Mouse (Mus musculus) R1 (cell line): ENCODE measurements at regions not wholly inside any gene's neighbourhood (a gene's known extent, or its start where the extent isn't known, plus 50 kb on each side); places are given as distances from the start of the nearest gene placed in this dataset.
A peak's percentile ranks its signal among the peaks of the same experiment; 100 is the strongest.

Source experiments
- DNase-seq: peaks from one replicate; pipeline ENCODE4 v3.0.0-alpha.2; 2018; ENCODE audit warnings: low read depth, low spot score

DNA sequence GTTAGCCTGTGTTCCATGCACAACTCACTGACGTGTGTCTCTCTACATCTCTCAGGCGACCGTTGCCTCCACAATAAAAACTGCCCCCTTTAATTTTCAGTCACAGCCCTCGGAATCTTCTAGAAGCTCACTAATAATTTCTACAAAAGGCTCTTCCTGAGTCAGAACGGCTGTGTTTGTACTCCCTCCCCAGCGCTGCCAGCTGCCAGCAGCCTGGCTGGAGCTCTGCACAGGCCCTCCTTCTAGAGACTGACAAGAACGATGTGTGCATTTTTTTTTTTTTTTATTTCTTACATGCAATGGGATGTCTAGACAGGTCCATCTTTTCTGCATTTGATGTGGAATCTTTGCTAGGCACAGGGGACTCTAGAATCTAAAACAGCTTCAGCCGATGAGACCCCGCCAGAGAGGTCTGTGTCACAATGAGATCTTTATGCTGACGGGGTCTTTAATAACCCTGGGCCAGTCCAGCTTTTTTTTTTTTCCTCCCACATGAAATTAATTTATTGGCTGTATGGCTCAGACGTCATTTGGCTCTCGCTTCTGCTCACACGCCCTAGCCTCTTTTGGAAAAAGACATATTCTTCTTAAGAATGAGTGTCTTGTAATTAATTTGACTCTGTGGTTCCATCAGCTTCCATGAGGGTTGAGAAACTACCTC lies 185.8 kb upstream of the Zfp507 start:
- DNase-seq, result no peak

DNA sequence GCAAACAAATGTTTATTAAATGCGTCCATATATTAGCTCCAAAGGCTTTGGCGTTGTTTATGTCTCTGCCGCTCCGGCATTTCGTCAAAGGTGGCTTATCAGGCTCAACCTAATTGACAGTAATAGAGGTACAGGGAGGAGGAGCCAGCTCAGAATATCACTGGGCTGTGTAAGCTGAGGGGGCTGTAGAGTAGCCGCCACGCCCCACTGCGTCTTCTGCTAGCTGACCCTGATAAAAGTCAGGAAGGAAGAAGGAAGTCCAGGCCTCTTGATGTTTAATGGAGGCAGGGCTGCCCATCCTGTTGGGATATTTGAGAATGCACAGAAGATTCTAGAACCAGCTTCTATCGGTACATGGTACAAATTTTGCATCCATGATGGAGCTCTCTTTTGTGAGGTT lies 175.2 kb upstream of the Zfp507 start:
- no peak for DNase-seq

DNA sequence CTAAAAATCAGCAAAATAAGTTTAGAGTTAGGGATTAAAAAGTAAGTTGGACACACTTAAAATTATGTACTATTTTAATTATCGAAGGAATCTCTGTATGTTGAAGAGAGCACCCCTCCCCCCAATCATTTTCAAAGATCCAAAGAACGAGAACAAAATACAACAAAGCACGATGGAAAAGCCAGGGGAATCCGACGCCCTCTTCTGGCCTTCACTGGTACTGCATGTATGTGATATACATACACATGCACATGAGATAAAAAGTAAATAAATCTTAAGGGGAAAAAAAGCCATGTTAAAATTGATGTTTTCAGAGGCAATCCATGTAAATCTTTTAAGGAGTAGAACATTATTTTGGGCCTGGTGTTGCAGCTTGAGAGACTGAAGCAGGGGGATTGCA lies 155.9 kb upstream of the Zfp507 start:
- DNase-seq, result peak; percentile 50

- no peak for DNase-seq
These were observed 155.2 kb upstream of the Zfp507 start for GRCm38 (mm10) chr7:35958052-35958451.

DNA sequence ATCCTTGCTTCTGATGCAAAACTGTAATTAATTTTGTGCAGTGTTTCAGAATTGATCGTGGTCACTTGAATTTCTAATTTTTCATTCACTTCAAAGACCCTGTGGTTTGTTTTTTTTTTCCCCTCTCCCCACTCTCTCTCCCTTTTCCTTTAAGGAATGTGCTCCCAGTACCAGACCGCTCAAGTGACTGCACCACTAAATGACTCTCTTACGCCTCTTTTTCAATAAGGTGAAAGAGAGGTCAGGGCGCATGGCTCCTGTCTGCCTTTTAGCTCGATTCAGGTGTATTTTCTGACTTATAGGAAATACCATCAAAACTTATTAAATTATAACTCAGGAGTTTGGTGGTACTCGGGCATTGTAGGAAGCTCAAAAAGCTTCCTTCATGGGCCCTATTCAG lies 146.0 kb upstream of the Zfp507 start:
- peak; percentile 12 for DNase-seq

GRCm38 (mm10) chr7:35948389-35948788 lies 145.6 kb upstream of the Zfp507 start:
- peak; percentile 6 for DNase-seq

DNA sequence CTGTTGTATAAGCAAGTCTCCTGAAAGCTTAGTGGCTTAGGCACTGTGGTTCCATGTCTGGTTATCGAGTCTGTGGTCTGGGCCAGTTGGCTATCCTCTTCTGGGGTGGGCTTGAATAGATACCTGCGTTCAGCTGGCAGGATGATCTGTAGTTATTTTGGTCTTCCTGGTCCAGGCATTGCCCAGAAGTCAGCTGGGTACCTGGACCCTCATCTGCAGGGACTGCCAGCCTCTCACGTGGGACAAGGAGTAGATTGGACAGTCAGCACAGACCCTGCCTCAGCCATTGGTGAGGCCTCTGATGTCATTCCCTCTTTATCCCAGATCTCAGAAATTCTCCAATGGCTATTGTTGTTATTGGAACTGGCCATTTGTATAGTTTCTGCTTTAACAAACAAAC lies 138.3 kb upstream of the Zfp507 start:
- DNase-seq, result no peak

DNA sequence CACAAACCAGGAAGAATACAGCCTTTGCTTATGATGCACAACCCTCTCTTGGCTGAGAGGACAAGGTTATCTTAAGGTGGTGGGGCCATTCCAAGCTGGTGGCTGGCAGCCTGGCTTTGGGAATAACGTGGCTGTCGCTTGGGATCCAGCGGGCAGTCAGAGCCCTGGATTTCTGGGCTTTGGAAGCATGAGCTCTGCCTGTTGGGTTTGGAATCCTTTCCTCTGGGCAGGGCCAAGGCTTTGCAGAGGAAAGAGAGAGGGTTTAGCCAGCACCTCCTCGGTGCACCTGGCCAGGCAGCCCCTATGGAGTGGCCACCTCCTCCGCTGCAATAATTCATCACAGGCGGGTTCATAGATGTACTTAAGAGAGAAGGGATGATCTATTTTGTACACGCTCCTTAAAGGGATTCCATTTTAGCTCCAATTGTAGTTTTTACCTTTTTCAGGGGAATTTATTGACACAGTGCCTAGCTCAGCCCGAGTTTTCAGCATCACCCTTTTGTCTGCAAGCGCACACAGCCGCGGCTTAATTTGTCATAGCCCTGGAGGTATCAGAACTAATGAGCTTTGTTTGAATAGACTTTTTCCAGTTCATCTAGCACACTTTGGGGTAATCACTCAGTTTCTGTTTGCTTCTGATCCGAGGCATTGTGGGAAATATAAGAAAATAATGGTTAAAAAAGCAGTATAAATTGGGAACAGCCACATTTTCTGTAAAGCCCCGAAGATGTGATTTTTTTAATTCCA lies 135.5 kb upstream of the Zfp507 start:
- DNase-seq, result no peak

DNA sequence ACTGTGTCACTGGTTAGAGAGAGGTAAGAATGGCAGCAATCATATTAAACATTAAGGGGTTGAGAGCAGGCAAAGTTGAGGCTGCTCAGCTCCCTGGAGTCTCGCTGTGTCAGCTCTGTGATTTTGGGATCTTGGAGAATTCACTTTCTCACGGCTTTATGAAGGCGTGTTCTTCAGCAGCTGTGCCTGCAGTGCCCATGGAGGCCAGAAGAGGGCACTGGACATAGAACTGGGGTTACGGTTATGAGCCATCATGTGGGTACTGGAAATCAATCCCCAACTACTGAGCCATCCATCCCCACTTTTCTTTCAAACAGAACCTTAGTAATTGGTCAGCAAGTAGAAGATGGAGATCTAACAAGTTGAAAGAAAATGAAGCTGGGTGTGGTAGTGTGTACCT lies 123.9 kb upstream of the Zfp507 start:
- DNase-seq, result peak; percentile 65

GRCm38 (mm10) chr7:35922582-35922981 lies 119.8 kb upstream of the Zfp507 start:
- DNase-seq, result no peak

DNA sequence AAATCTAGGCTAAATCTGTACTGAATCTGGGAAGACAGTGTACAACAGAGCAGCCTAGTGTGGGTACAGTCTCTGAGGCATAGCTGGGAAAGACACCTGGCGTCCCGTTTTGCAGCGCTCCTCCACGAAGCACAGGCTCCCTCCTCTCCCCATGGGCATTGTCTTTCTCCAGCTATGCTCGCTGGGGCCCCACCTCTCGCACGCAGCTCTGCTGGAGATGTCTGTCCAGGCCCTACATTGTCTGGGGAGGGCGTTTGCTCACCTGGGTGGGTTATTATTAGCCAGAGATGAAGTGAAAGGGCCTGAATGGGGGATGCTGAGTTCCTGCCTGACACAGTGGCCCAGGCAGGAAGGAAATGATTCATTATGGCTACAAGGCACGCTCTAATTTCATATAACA lies 118.1 kb upstream of the Zfp507 start:
- no peak for DNase-seq

GRCm38 (mm10) chr7:35920194-35920609 lies 117.4 kb upstream of the Zfp507 start:
- DNase-seq, result no peak

GRCm38 (mm10) chr7:35910109-35910706 lies 107.4 kb upstream of the Zfp507 start:
- no peak for DNase-seq

DNA sequence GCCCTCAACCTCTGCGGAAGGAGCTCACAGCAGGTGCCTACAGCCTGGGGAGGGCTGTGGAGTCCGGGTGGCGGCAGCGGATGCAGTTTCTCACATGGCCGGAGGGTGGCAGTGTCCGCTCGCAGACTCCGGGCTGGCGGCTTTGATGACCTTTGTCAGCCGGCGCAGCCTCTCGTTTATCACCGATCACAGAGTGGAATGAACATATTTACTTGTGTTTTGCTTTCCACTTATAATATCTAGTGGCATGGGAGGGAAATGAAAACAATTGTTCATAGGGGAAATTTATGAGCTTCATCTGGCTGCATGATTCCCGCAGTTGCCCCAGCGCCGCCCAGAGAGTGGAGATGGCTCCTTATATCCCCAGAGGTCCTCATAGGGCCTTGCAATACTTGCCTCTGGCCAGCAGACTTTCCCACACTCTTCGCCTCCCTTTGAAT lies 99.2 kb upstream of the Zfp507 start:
- peak; percentile 60 for DNase-seq

DNA sequence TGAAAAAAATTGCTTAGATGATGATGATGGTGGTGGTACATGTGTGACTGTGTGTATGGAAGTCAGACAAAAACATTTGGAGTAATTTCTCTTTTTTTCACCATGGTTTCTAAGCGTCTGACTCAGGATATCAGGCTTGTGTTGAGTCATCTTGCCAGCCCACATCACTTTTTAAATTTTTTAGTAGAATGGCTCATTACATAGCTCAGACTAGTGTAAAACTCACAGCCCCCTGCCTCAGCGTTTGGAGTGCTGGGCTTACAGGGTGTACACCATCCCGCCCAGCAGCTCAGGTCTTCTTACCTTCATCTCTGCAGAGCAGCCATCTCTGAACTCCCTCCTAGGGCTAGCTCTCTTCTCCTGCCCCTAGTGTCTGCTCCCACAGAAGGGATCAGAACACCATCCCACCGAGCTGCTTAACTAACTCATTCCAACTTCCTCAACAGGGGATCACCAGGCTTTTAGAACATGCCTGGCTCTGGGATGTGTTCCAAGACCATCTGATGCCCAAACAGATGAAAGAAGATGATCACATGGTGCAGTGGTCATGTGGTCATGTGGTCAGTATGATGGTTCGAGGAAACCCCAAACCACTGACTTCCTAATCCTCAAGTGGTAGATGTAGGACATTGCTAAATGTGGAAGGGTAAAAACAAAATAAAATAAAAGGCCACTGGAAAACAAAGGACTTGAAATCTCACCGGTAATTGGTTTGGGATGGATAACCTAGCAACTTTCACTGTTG lies 96.1 kb upstream of the Zfp507 start:
- no peak for DNase-seq

DNA sequence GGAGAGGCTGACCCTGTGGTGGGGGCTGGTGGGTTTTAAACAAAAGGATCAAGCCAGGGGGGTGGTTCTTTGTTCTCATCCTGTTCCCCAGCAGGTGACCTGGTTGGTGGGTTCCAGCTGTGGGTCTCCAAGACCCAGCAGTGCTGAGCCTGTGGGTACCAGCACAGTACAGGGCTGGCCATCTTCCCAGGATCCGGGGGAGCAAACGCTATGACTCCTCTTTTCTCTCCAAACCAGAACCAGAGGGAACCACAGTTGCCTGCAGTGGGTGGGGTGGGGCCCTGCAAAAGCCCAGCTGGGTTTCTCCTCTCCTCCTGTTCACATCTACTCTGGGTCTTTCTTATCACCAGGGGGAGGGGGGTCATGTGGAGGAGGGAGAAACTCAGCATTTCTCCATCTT lies 90.5 kb upstream of the Zfp507 start:
- DNase-seq, result no peak

DNA sequence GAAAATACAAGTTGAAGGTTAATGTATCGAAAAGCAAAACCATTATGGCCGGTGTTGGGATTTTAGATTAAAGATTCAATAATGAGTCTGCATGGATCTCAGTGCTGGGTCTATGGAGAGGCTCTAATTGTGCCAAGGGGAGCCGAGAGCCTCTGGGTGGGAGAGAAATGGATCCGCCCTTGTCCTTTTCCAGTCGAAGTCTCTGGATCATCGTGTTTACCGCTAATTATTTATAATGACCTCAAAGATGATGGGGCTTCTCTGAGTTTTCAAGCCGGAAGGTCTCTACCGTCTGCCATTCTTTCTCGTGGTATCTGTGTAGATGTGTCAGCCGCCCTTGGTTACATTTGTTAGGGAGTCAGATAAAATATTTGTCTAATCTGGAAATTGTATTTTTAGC lies 83.2 kb upstream of the Zfp507 start:
- DNase-seq, result no peak

- peak; percentile 62 for DNase-seq
These were observed 77.0 kb upstream of the Zfp507 start for GRCm38 (mm10) chr7:35879755-35880304.

- no peak for DNase-seq
These were observed 75.4 kb upstream of the Zfp507 start for GRCm38 (mm10) chr7:35878164-35878563.

DNA sequence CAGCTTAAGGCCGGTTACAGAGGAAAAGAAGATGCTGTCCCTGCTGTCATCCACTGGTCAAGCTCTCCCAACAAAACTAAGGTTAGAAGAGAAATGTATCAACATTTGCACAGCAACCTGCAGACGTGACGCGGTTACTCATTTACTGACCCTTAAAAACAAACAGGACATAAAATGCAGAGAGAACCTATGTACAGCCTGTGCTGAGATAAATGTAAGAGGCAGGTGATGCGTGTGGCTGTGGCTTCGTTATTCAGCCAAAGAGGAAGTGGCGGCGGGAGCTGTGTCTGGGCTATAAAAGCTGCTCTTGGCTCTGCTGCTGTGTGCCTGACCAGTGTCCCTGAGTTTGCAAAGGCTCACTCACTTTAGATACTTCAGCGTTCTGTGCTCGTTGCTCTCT lies 58.2 kb upstream of the Zfp507 start:
- no peak for DNase-seq

GRCm38 (mm10) chr7:35859601-35860000 lies 56.8 kb upstream of the Zfp507 start:
- peak; percentile 48 for DNase-seq

- no peak for DNase-seq
These were observed 54.9 kb upstream of the Zfp507 start for GRCm38 (mm10) chr7:35857693-35858092.
